Mouse (Mus musculus) heart, embryonic 14.5 days (tissue): ENCODE results near the gene Tanc1. TPM values are rescaled to one million over a fixed set of nuclear protein-coding genes. Genes with fewer than 3 reads are reported as not detected.

Experiments used
- ATAC-seq: fragments of 200-750 bp; cut with Nextera tagmentation; 2 replicates; pipeline ENCODE4 v1.8.0; 2017; ENCODE audit warnings: low read depth, moderate TSS enrichment; ENCODE audit not compliant: insufficient number of reproducible peaks, insufficient read depth, low FRiP score
- H3K27ac ChIP-seq, 2 experiments: fragments of 200-500 bp in 1 of 2; fragments of 300-500 bp in 1 of 2; sonication (generic) in 1 of 2; replicated peaks in 1 of 2; 2 replicates each; pipeline ENCODE4 v1.5.1; 2012 to 2014; ENCODE audit warnings: low read depth in 2 of 2, low read length in 2 of 2, control low read depth in 1 of 2, mild to moderate bottlenecking in 1 of 2, mixed read lengths in 1 of 2; ENCODE audit not compliant: control insufficient read depth in 1 of 2, insufficient read depth in 1 of 2
- H3K27me3 ChIP-seq: fragments of 300-500 bp; sonication (generic); 2 replicates; pipeline ENCODE4 v1.6.1; 2014; ENCODE audit warnings: mild to moderate bottlenecking, low read length, control low read depth; ENCODE audit not compliant: control insufficient read depth, insufficient read depth
- H3K36me3 ChIP-seq: fragments of 300-500 bp; sonication (generic); 2 replicates; pipeline ENCODE4 v1.6.1; 2014; ENCODE audit warnings: mild to moderate bottlenecking, control low read depth, low read length, mixed read lengths; ENCODE audit not compliant: control insufficient read depth, insufficient read depth
- H3K4me1 ChIP-seq, 2 experiments: fragments of 200-500 bp in 1 of 2; fragments of 300-500 bp in 1 of 2; sonication (generic) in 1 of 2; 2 replicates each; pipeline ENCODE4 v1.6.1; 2012 to 2014; ENCODE audit warnings: low read length in 2 of 2, control low read depth in 1 of 2, mixed read lengths in 1 of 2; ENCODE audit not compliant: control insufficient read depth in 2 of 2, insufficient read depth in 2 of 2
- H3K4me2 ChIP-seq: fragments of 300-500 bp; sonication (generic); 2 replicates; pipeline ENCODE4 v1.6.1; 2014; ENCODE audit warnings: mild to moderate bottlenecking, low read length
- H3K4me3 ChIP-seq, 2 experiments: fragments of 200-500 bp in 1 of 2; fragments of 300-500 bp in 1 of 2; sonication (generic) in 1 of 2; 2 replicates each; pipeline ENCODE4 v1.5.1; 2012 to 2014; ENCODE audit warnings: low read length in 2 of 2, mild to moderate bottlenecking in 2 of 2, control low read depth in 1 of 2, low read depth in 1 of 2, moderate library complexity in 1 of 2; ENCODE audit not compliant: control insufficient read depth in 1 of 2, insufficient read depth in 1 of 2
- H3K9ac ChIP-seq: fragments of 300-500 bp; sonication (generic); 2 replicates; pipeline ENCODE4 v1.6.1; 2014; ENCODE audit warnings: mild to moderate bottlenecking, low read length
- H3K9me3 ChIP-seq: fragments of 300-500 bp; sonication (generic); 2 replicates; pipeline ENCODE4 v1.6.1; 2016; ENCODE audit warnings: low read length, control low read depth; ENCODE audit not compliant: control insufficient read depth
- WGBS: fragments of 180-500 bp; shearing (Covaris S2); extraction: QIAGEN DNeasy Blood & Tissue Kit; methylation state at CpG from one replicate; pipeline ENCODE4 v1.1.7; 2014; 5-methylcytosine and 5-hydroxymethylcytosine counted together
- polyA plus RNA-seq: library from polyadenylated mRNA; unstranded; fragments of >200 nt; fragmentation: Nextera tagmentation; extraction: Ambion mirVana; gene quantifications from 2 replicates; pipeline ENCODE4 v1.2.1, GENCODE M21; 2014

Tanc1 gene
- polyA plus RNA-seq, 1 experiment from 2014 or later = 27.2 TPM

DNA sequence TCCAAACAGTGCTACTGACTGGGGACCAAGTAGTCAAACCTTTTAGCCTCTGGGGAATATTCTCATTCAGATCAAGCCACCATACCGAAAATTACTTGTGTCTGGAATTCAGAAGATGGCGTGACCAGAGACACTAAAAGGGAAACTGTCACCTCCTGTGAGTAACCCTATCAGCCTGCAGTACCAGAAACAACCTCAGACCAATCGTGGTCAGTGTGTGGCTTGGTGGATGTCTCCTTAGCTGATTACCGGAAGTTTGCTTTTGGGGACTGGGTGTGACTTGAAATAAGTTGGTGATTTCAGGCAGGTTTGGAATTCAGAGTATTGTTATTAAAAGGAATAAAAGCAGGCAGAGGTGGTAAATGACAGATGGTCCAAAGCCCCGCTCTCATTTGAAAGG lies 40.9 kb downstream of the Tanc1 start:
- H3K36me3 ChIP-seq = no peaks in the 10 kb centered on the region
- no peak overlapping the region for H3K4me2 ChIP-seq
- ATAC-seq = no peak
- H3K27ac ChIP-seq = 0 out of 4 replicates have a peak overlapping the region, but pooled peaks of 1 of the 2 experiments have one; percentile 19
- no peak overlapping the region for H3K9ac ChIP-seq
- H3K4me1 ChIP-seq = peaks cover 19 to 36% of the 10 kb centered on the region in 2 experiments
- H3K4me3 ChIP-seq = no peak overlapping the region
- H3K9me3 ChIP-seq = no peaks in the 10 kb centered on the region
- 64% methylated on average over 5 of the region's 5 CpGs for WGBS
- H3K27me3 ChIP-seq = no peaks in the 10 kb centered on the region

DNA sequence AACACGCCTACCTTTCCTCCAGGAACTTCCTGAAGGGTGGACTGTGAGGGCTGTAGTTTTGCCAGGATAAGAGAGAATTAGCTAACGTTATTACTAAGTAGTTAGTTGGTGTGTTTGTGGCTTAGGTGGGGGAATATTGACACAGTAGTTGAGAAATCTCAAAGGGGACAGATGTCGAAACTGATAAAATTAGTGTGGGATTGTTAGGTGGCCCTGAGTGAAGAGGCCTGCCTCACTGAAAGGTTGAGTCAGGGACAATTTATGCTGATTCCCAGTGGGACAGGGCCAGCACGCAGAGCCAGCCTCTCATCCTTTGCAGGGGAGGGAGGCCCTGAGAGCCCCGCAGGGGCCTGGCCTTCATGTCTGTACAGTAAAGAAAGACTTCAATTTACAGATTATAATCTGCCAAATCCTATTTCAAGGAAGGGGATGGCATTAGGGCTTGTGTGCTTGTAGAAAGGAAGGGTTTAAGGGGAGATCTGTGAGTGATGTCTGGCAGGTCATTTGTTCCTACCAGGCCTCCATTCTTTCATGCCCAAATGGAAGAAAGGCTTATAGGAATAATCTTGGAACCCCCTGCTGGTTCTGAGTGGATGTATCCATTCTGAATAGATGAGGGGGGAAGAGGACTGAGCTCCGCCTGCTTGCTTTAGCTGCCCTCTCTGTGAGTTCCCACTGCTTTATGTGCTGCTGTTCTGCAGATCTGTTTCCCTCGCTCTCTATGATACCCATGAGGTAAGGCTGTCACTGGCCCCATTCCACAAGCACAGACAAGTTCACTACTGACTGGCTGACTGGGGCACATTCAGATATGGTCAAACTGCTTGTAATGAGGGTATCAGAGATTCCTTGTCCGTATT lies 41.7 kb downstream of the Tanc1 start:
- no peaks in the 10 kb centered on the region for H3K27me3 ChIP-seq
- H3K36me3 ChIP-seq = no peaks in the 10 kb centered on the region
- no peaks in the 10 kb centered on the region for H3K9me3 ChIP-seq
- no peak overlapping the region for H3K4me2 ChIP-seq
- WGBS = 46% methylated on average over 8 of the region's 8 CpGs
- no peak for ATAC-seq
- peak overlapping the region in 1 of 2 experiments; percentile 15; a peak in 1 of 4 replicates for H3K27ac ChIP-seq
- no peak overlapping the region for H3K9ac ChIP-seq
- H3K4me1 ChIP-seq = peaks cover 15 to 32% of the 10 kb centered on the region in 2 experiments; a peak in 3 of 4 replicates
- H3K4me3 ChIP-seq = no peak overlapping the region

DNA sequence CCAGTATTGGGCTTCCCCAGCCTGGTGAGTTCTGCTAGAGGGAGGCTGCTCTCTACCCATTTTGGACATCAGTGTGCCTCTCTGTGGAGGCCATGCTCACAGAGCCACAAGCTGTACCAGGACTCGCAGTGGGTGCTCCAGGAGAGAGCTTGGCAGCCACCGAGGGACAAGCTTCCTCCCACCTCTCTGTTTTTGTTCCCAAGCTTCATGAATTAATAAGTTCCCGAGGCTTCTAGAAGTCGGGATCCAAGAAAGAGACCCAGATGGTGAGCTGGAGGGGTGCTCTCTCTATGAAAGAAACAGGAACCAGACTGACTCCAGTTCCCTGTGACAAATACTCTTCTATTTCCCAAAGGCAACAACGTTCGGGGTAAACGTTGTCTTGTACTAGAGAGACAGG lies 43.6 kb downstream of the Tanc1 start:
- H3K9ac ChIP-seq = no peak overlapping the region; the same call in 1 of the 2 replicates
- no peaks in the 10 kb centered on the region for H3K27me3 ChIP-seq
- H3K4me2 ChIP-seq = no peak overlapping the region
- no peaks in the 10 kb centered on the region for H3K9me3 ChIP-seq
- H3K36me3 ChIP-seq = no peaks in the 10 kb centered on the region
- no peak overlapping the region for H3K27ac ChIP-seq
- ATAC-seq = no peak
- H3K4me3 ChIP-seq = no peak overlapping the region
- WGBS = 55% methylated on average over 7 of the region's 7 CpGs
- H3K4me1 ChIP-seq = peaks cover 14 to 37% of the 10 kb centered on the region in 2 experiments

DNA sequence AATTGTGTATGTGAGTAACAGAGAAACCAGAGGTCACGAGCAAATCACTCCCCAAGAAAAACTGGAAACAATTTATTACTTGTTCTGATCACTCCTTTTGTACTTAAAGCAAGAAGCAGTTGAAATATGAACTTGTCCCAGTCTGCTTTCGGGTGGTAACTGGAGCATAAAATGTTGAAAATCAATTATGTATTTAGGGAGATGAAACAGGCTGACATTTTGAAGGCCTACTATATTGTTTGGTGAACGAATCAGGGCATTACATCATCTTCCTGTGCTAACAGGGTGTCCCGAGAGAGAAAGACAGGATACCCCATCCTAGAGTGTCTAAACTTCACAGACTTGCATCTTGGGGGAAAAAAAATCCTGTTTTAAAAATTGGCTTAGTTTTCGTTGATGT lies 44.8 kb downstream of the Tanc1 start:
- Histone ChIP-seq H3K27ac (peak overlapping the region in 1 of 2 experiments; percentile 44; a peak in 1 of 4 replicates), H3K4me1 (peaks cover 23 to 49% of the 10 kb centered on the region in 2 experiments), H3K9ac (no peak overlapping the region), H3K4me2 (no peak overlapping the region), H3K9me3 (no peaks in the 10 kb centered on the region), H3K27me3 (no peaks in the 10 kb centered on the region), H3K4me3 (no peak overlapping the region), H3K36me3 (no peaks in the 10 kb centered on the region)
- ATAC-seq = no peak
- WGBS = 53% methylated on average over 5 of the region's 5 CpGs

DNA sequence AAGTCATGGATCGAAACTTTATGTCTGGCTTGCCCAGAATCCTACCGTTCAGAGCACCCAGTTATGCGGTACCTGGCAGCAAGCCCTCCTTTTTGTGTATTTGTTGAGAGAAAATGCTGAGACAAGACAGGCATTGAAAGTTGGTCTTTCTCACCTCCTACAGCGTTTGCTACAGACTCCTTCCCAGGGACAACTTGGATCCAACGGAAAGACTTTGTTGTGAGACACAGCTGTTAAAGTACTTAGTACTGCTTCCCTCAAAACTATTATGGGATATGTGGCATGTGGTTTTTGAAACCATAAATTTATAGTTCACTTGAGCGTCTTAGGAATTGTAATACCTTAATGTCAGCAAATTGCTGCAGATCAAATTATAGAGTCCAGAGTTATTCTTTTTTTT lies 47.8 kb downstream of the Tanc1 start:
- 79% methylated on average over 6 of the region's 6 CpGs for WGBS
- Histone ChIP-seq H3K27ac (no peak overlapping the region), H3K4me2 (no peak overlapping the region), H3K9me3 (no peaks in the 10 kb centered on the region), H3K4me1 (peaks cover 21 to 54% of the 10 kb centered on the region in 2 experiments), H3K27me3 (no peaks in the 10 kb centered on the region), H3K9ac (no peak overlapping the region), H3K4me3 (no peak overlapping the region), H3K36me3 (no peaks in the 10 kb centered on the region)
- ATAC-seq = no peak

DNA sequence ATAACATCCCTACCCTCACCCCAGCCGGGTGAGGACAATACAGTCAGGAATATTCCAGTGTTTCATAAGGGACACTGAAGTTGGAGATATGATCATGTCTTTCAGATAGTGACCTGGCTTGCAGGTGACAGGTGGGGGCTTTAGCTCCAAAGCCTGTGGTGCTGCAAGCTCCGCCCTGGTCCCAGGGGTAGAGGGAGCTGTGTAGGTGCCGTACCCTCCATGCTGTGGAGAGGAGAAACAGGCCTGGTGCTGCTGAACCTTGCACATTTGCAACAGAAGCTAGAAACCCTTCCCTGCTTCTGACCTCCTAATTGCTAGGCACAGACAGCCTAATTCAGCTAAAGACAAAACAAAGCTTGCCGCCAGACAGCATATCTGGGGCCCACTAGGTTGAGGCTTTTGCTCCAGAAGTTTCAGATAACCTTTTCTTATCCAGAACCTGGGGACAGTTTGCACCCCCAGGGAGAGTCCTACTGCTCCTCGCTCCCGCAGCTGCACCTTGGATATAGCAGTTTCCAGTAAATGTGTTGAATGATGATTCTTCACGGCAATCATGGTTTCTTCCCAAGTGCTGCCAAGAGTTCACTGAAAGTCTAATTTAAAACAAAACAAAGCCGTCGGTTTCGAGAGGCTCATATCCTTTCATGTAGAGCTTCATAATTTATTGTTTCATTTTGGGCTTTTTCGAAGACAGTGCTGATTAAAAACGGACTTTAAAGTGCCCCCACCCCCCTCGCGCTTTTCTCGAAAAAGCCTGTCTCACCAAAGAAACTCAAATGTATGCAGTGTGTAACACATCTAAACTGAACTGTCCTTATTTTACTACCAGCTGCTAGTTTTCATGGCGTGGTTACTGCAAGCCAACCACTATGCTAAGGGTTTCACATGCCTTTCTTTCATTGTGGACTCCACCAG lies 49.3 kb downstream of the Tanc1 start:
- H3K36me3 ChIP-seq = no peaks in the 10 kb centered on the region
- H3K9ac ChIP-seq = peak overlapping the region; percentile 35; the same call in 1 of the 2 replicates
- H3K4me1 ChIP-seq = peaks cover 22 to 51% of the 10 kb centered on the region in 2 experiments
- H3K27me3 ChIP-seq = no peaks in the 10 kb centered on the region
- H3K4me3 ChIP-seq = no peak overlapping the region
- ATAC-seq = no peak
- no peaks in the 10 kb centered on the region for H3K9me3 ChIP-seq
- 50% methylated on average over 16 of the region's 16 CpGs for WGBS
- peak overlapping the region; percentile 10 for H3K4me2 ChIP-seq
- H3K27ac ChIP-seq = peak overlapping the region; percentile 6 to 20

DNA sequence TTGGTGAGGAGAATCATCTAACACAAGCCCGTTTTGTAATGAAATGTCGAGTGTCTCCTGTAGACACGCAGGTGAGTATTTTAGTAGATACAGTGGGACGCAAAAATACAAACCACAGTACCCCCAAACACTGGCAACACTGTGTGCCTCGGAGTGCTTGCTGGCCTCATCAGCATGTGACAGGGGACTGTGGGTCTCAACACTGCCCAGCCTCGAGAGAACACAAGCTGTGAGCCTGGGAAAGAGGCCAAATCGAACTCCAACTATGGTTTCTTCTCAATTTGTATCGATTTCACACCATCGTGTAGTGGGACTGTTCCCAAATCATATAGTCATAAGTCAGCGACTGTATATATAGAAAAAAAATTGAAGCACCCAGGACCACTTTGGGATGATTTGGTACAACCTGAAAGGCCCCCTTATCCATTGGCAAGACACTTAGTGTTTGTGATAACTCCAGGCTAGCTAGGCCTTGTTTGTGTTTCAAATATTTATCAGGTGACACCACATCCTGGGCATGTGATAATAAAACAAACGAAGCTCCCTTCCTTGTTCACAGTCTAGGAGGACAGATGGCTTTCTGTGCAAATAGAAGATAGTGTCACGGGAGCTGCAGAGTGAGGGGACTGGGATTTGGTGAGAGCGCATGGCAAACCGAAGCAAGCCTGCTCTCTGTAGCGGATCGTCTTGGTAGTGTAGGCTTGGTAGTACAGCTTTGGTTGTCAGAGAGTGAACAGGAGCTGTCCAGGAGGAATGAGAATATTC lies 53.1 kb downstream of the Tanc1 start:
- peaks cover 23 to 48% of the 10 kb centered on the region in 2 experiments for H3K4me1 ChIP-seq
- 47% methylated on average over 16 of the region's 16 CpGs for WGBS
- no peak overlapping the region for H3K4me2 ChIP-seq
- no peak overlapping the region for H3K9ac ChIP-seq
- H3K36me3 ChIP-seq = no peaks in the 10 kb centered on the region
- ATAC-seq = peak; percentile 58; the same call in 1 of the 2 replicates
- H3K9me3 ChIP-seq = no peaks in the 10 kb centered on the region
- peak overlapping the region; percentile 58 to 63 for H3K27ac ChIP-seq
- H3K4me3 ChIP-seq = no peak overlapping the region
- no peaks in the 10 kb centered on the region for H3K27me3 ChIP-seq
